Mouse (Mus musculus) forebrain, postnatal 0 days (tissue): Measurements from ENCODE around the gene Olfr640. TPM values are rescaled to one million over a fixed set of nuclear protein-coding genes. Genes with fewer than 3 reads are reported as not detected.

ENCODE experiments used
- ATAC-seq: fragments of 200-750 bp; cut with Nextera tagmentation; 2 replicates; pipeline ENCODE4 v1.8.0; 2017; ENCODE audit warnings: mild to moderate bottlenecking, moderate library complexity
- DNase-seq: peaks from one replicate; pipeline ENCODE4 v3.0.0-alpha.2; 2015
- H3K27ac ChIP-seq: fragments of 300-500 bp; sonication (generic); 2 replicates; pipeline ENCODE4 v1.5.1; 2014; ENCODE audit warnings: low read depth, mild to moderate bottlenecking, antibody characterized with exemption, low read length, moderate library complexity, mixed read lengths
- H3K27me3 ChIP-seq: fragments of 300-500 bp; sonication (generic); 2 replicates; pipeline ENCODE4 v1.6.1; 2014; ENCODE audit warnings: mild to moderate bottlenecking, low read length, mixed read lengths; ENCODE audit not compliant: insufficient read depth
- H3K36me3 ChIP-seq: fragments of 300-500 bp; sonication (generic); 2 replicates; pipeline ENCODE4 v1.6.1; 2014; ENCODE audit warnings: mild to moderate bottlenecking, moderate library complexity; ENCODE audit not compliant: insufficient read depth
- H3K4me1 ChIP-seq: fragments of 300-500 bp; sonication (generic); 2 replicates; pipeline ENCODE4 v1.6.1; 2014; ENCODE audit warnings: antibody characterized with exemption; ENCODE audit not compliant: insufficient read depth
- H3K4me2 ChIP-seq: fragments of 300-500 bp; sonication (generic); 2 replicates; pipeline ENCODE4 v1.6.1; 2014; ENCODE audit warnings: low read depth, mild to moderate bottlenecking, moderate library complexity
- H3K4me3 ChIP-seq: fragments of 300-500 bp; sonication (generic); 2 replicates; pipeline ENCODE4 v1.5.1; 2014; ENCODE audit warnings: low read depth, low read length, mixed read lengths
- H3K9ac ChIP-seq: fragments of 300-500 bp; sonication (generic); 2 replicates; pipeline ENCODE4 v1.6.1; 2014; ENCODE audit warnings: mild to moderate bottlenecking
- H3K9me3 ChIP-seq: fragments of 300-500 bp; sonication (generic); 2 replicates; pipeline ENCODE4 v1.6.1; 2016; ENCODE audit warnings: low read length
- CTCF ChIP-seq: sonication (generic); IDR thresholded peaks from 2 replicates; pipeline ENCODE4 v1.5.1; 2016; ENCODE audit warnings: antibody characterized with exemption, control low read depth, low read depth
- WGBS: fragments of 180-500 bp; shearing (Covaris S2); extraction: QIAGEN DNeasy Blood & Tissue Kit; methylation state at CpG from one replicate; pipeline ENCODE4 v1.1.7; 2014; 5-methylcytosine and 5-hydroxymethylcytosine counted together
- polyA plus RNA-seq: library from polyadenylated mRNA; unstranded; fragments of >200 nt; fragmentation: Nextera tagmentation; extraction: Ambion mirVana; gene quantifications from 2 replicates; pipeline ENCODE4 v1.2.1, GENCODE M21; 2015
- total RNA-seq: library from RNA; depleted of rRNA; stranded (reverse); fragments of >200 nt; gene quantifications from 2 replicates; pipeline ENCODE4 v1.2.3, GENCODE M21; 2014; rRNA removed

Gene Olfr640
- total and polyA plus RNA-seq, 2 experiments from 2014 or later = 0.57 TPM; not detected in 1

GRCm38 (mm10) chr7:104026978-104027377 is 1.6 kb upstream of the Olfr640 start:
- DNase-seq = no peak
- ATAC-seq = no peak
- H3K4me1 ChIP-seq = no peaks in the 10 kb centered on the region
- H3K27ac ChIP-seq = no peak overlapping the region
- 83% methylated on average over 3 of the region's 3 CpGs for WGBS
- no peak overlapping the region for H3K4me3 ChIP-seq
- H3K36me3 ChIP-seq = no peaks in the 10 kb centered on the region
- no peak overlapping the region for H3K9ac ChIP-seq
- no peaks in the 10 kb centered on the region for H3K9me3 ChIP-seq
- H3K4me2 ChIP-seq = no peak overlapping the region
- no peaks in the 10 kb centered on the region for H3K27me3 ChIP-seq
- TF ChIP-seq CTCF = no peak

DNA sequence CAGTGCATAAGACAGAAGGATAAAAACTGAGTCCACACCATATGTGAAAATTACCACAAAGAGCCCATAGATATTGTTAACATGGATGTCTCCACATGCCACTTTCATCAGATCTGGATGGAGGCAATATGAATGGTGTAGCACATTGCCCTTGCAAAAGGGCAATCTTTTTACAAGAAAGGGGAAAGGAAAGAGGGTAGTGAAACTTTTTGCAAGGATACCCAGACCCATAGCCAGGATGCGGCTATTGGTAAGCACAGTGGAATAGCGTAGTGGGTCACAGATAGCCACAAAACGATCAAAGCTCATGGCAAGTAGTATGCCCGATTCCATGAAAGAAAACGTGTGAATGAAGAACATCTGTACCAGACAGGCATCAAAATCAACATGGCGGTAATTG is 3.7 kb downstream of the Olfr640 start:
- DNase-seq (no peak), ATAC-seq (no peak)
- Histone ChIP-seq H3K4me3 (no peak overlapping the region), H3K9ac (no peak overlapping the region), H3K36me3 (no peaks in the 10 kb centered on the region), H3K27ac (no peak overlapping the region), H3K4me2 (no peak overlapping the region), H3K27me3 (no peaks in the 10 kb centered on the region), H3K9me3 (no peaks in the 10 kb centered on the region), H3K4me1 (no peaks in the 10 kb centered on the region)
- WGBS = 90% methylated on average over 6 of the region's 6 CpGs
- no peak for TF ChIP-seq CTCF

DNA sequence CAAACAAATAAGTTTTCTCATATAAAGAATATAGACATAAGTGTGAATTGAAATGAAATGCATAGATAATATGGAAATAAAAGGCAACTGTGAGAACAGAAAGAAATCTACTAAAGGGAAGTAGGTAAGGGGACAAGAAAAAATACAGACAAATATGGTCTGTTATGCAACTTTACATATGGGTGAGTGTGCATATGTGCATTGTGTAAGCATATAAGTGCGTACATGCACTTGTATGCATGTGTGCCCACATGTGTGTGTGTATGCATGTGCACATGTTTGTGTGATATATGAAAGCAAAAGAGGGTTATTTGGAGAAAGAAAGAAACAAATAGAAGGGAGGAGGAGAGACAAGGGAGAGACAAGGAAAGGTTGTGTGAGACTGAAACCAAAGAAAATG is 6.4 kb downstream of the Olfr640 start:
- H3K4me3 ChIP-seq = no peak overlapping the region
- WGBS = 78% methylated on average over 1 of the region's 1 CpGs
- ATAC-seq (no peak), DNase-seq (no peak)
- H3K9me3 ChIP-seq = no peaks in the 10 kb centered on the region
- no peaks in the 10 kb centered on the region for H3K4me1 ChIP-seq
- H3K27me3 ChIP-seq = no peaks in the 10 kb centered on the region
- H3K9ac ChIP-seq = no peak overlapping the region
- no peak for TF ChIP-seq CTCF
- H3K4me2 ChIP-seq = no peak overlapping the region
- H3K36me3 ChIP-seq = no peaks in the 10 kb centered on the region
- H3K27ac ChIP-seq = no peak overlapping the region

- ATAC-seq (no peak), DNase-seq (no peak)
- H3K9ac ChIP-seq = no peak within 1 kb of the TSS
- H3K27me3 ChIP-seq = no peaks in the 10 kb centered on the region
- H3K4me3 ChIP-seq = no peak within 1 kb of the TSS
- no peaks in the 10 kb centered on the region for H3K4me1 ChIP-seq
- H3K27ac ChIP-seq = no peak within 1 kb of the TSS
- no peak within 1 kb of the TSS for H3K4me2 ChIP-seq
- no peak for TF ChIP-seq CTCF
- H3K9me3 ChIP-seq = no peaks in the 10 kb centered on the region
- no peaks in the 10 kb centered on the region for H3K36me3 ChIP-seq
Observed at GRCm38 (mm10) chr7:104017203-104017602, 8.2 kb downstream of the Olfr640 start, which contains the start of gene Olfr639. TSS of gene Olfr639 (minus strand) at chr7:104017303.

- Histone ChIP-seq H3K4me1 (no peaks in the 10 kb centered on the region), H3K4me3 (no peak overlapping the region), H3K9ac (no peak overlapping the region), H3K27ac (no peak overlapping the region), H3K4me2 (no peak overlapping the region), H3K9me3 (no peaks in the 10 kb centered on the region), H3K27me3 (no peaks in the 10 kb centered on the region), H3K36me3 (no peaks in the 10 kb centered on the region)
- no peak for ATAC-seq
- TF ChIP-seq CTCF = no peak
- no peak for DNase-seq
Observed at GRCm38 (mm10) chr7:103999124-103999523, 26.2 kb downstream of the Olfr640 start.

GRCm38 (mm10) chr7:103998446-103998845 is 26.9 kb downstream of the Olfr640 start, which contains the start of gene Olfr638:
TSS of gene Olfr638 (plus strand) at chr7:103998746.
- Histone ChIP-seq H3K9me3 (no peaks in the 10 kb centered on the region), H3K9ac (no peak within 1 kb of the TSS), H3K27me3 (no peaks in the 10 kb centered on the region), H3K4me3 (no peak within 1 kb of the TSS), H3K27ac (no peak within 1 kb of the TSS), H3K4me1 (no peaks in the 10 kb centered on the region), H3K4me2 (no peak within 1 kb of the TSS), H3K36me3 (no peaks in the 10 kb centered on the region)
- DNase-seq = no peak
- ATAC-seq = no peak
- TF ChIP-seq CTCF = no peak

- ATAC-seq = no peak
- H3K36me3 ChIP-seq = no peaks in the 10 kb centered on the region
- no peak for TF ChIP-seq CTCF
- no peak overlapping the region for H3K27ac ChIP-seq
- 65% methylated on average over 1 of the region's 1 CpGs for WGBS
- no peak overlapping the region for H3K9ac ChIP-seq
- no peaks in the 10 kb centered on the region for H3K9me3 ChIP-seq
- DNase-seq = no peak
- no peaks in the 10 kb centered on the region for H3K27me3 ChIP-seq
- H3K4me2 ChIP-seq = no peak overlapping the region
- no peak overlapping the region for H3K4me3 ChIP-seq
- no peaks in the 10 kb centered on the region for H3K4me1 ChIP-seq
Observed at GRCm38 (mm10) chr7:103971782-103972181, 53.6 kb downstream of the Olfr640 start.

GRCm38 (mm10) chr7:103970852-103971251 is 54.5 kb downstream of the Olfr640 start, which contains the start of gene Olfr635:
TSS of gene Olfr635 (plus strand) at chr7:103971152.
- Histone ChIP-seq H3K4me1 (no peaks in the 10 kb centered on the region), H3K9me3 (no peaks in the 10 kb centered on the region), H3K27me3 (no peaks in the 10 kb centered on the region), H3K4me3 (no peak within 1 kb of the TSS), H3K4me2 (no peak within 1 kb of the TSS), H3K9ac (no peak within 1 kb of the TSS), H3K36me3 (no peaks in the 10 kb centered on the region), H3K27ac (no peak within 1 kb of the TSS)
- DNase-seq (no peak), ATAC-seq (no peak)
- TF ChIP-seq CTCF = no peak
- WGBS = 78% methylated on average over 1 of the region's 1 CpGs

Other genes with a start within 250 kb of the Olfr640 start
Only the 30 nearest of the 31 such genes appear.
- gene Olfr67, start 233.8 kb downstream of the Olfr640 start, total RNA-seq = not detected in 2 replicates
- not detected in 2 replicates for gene Olfr67, start 233.8 kb downstream of the Olfr640 start, polyA plus RNA-seq
- 105 and 224 TPM in 2 replicates for gene Hbb-bt, start 211.6 kb downstream of the Olfr640 start, total RNA-seq
- gene Hbb-bt, start 211.6 kb downstream of the Olfr640 start, polyA plus RNA-seq = 190 and 259 TPM in 2 replicates
- 815 and 1,167 TPM in 2 replicates for gene Hbb-bs, start 197.5 kb downstream of the Olfr640 start, total RNA-seq
- 757 and 1,200 TPM in 2 replicates for gene Hbb-bs, start 197.5 kb downstream of the Olfr640 start, polyA plus RNA-seq
- gene Hbb-bh2, start 185.1 kb downstream of the Olfr640 start, total RNA-seq = not detected in 2 replicates
- not detected in 2 replicates for gene Hbb-bh2, start 185.1 kb downstream of the Olfr640 start, polyA plus RNA-seq
- gene Hbb-bh1, start 182.4 kb downstream of the Olfr640 start, total RNA-seq = not detected in 2 replicates
- not detected in 2 replicates for gene Hbb-bh1, start 182.4 kb downstream of the Olfr640 start, polyA plus RNA-seq
- 1.0 TPM in 1 of 2 replicates, not detected in the other for gene Hbb-y, start 172.4 kb downstream of the Olfr640 start, total RNA-seq
- 0.87 and 1.3 TPM in 2 replicates for gene Hbb-y, start 172.4 kb downstream of the Olfr640 start, polyA plus RNA-seq
- gene Olfr66, start 139.3 kb downstream of the Olfr640 start, total RNA-seq = not detected in 2 replicates
- gene Olfr66, start 139.3 kb downstream of the Olfr640 start, polyA plus RNA-seq = not detected in 2 replicates
- gene Olfr64, start 131.1 kb downstream of the Olfr640 start, total RNA-seq = not detected in 2 replicates
- gene Olfr64, start 131.1 kb downstream of the Olfr640 start, polyA plus RNA-seq = not detected in 2 replicates
- not detected in 2 replicates for gene Olfr65, start 122.1 kb downstream of the Olfr640 start, total RNA-seq
- not detected in 2 replicates for gene Olfr65, start 122.1 kb downstream of the Olfr640 start, polyA plus RNA-seq
- gene Olfr631, start 96.7 kb downstream of the Olfr640 start, total RNA-seq = not detected in 2 replicates
- not detected in 2 replicates for gene Olfr631, start 96.7 kb downstream of the Olfr640 start, polyA plus RNA-seq
- not detected in 2 replicates for gene Olfr632, start 91.2 kb downstream of the Olfr640 start, total RNA-seq
- gene Olfr632, start 91.2 kb downstream of the Olfr640 start, polyA plus RNA-seq = not detected in 2 replicates
- gene Olfr633, start 81.1 kb downstream of the Olfr640 start, total RNA-seq = not detected in 2 replicates
- not detected in 2 replicates for gene Olfr633, start 81.1 kb downstream of the Olfr640 start, polyA plus RNA-seq
- not detected in 2 replicates for gene Olfr635, start 54.4 kb downstream of the Olfr640 start, total RNA-seq
- gene Olfr635, start 54.4 kb downstream of the Olfr640 start, polyA plus RNA-seq = not detected in 2 replicates
- gene Olfr638, start 26.8 kb downstream of the Olfr640 start, total RNA-seq = not detected in 2 replicates
- not detected in 2 replicates for gene Olfr638, start 26.8 kb downstream of the Olfr640 start, polyA plus RNA-seq
- not detected in 2 replicates for gene Olfr639, start 8.3 kb downstream of the Olfr640 start, total RNA-seq
- gene Olfr639, start 8.3 kb downstream of the Olfr640 start, polyA plus RNA-seq = not detected in 2 replicates
- gene Olfr641, start 9.9 kb upstream of the Olfr640 start, total RNA-seq = not detected in 2 replicates
- not detected in 2 replicates for gene Olfr641, start 9.9 kb upstream of the Olfr640 start, polyA plus RNA-seq
- not detected in 2 replicates for gene Olfr642, start 27.1 kb upstream of the Olfr640 start, total RNA-seq
- gene Olfr642, start 27.1 kb upstream of the Olfr640 start, polyA plus RNA-seq = not detected in 2 replicates
- not detected in 2 replicates for gene 4930516K23Rik, start 35.9 kb upstream of the Olfr640 start, total RNA-seq
- gene 4930516K23Rik, start 35.9 kb upstream of the Olfr640 start, polyA plus RNA-seq = not detected in 2 replicates
- not detected in 2 replicates for gene Olfr644, start 46.3 kb upstream of the Olfr640 start, total RNA-seq
- gene Olfr644, start 46.3 kb upstream of the Olfr640 start, polyA plus RNA-seq = not detected in 2 replicates
- not detected in 2 replicates for gene Olfr645, start 59.9 kb upstream of the Olfr640 start, total RNA-seq
- gene Olfr645, start 59.9 kb upstream of the Olfr640 start, polyA plus RNA-seq = not detected in 2 replicates
- not detected in 2 replicates for gene Olfr646, start 79.3 kb upstream of the Olfr640 start, total RNA-seq
- not detected in 2 replicates for gene Olfr646, start 79.3 kb upstream of the Olfr640 start, polyA plus RNA-seq
- gene Ubqln5, start 104.3 kb upstream of the Olfr640 start, total RNA-seq = not detected in 2 replicates
- not detected in 2 replicates for gene Ubqln5, start 104.3 kb upstream of the Olfr640 start, polyA plus RNA-seq
- gene Olfr643, start 111.8 kb upstream of the Olfr640 start, total RNA-seq = not detected in 2 replicates
- gene Olfr643, start 111.8 kb upstream of the Olfr640 start, polyA plus RNA-seq = not detected in 2 replicates
- gene Ubqln3, start 117.7 kb upstream of the Olfr640 start, total RNA-seq = not detected in 2 replicates
- gene Ubqln3, start 117.7 kb upstream of the Olfr640 start, polyA plus RNA-seq = not detected in 2 replicates
- gene Ubqlnl, start 125.0 kb upstream of the Olfr640 start, total RNA-seq = not detected in 2 replicates
- not detected in 2 replicates for gene Ubqlnl, start 125.0 kb upstream of the Olfr640 start, polyA plus RNA-seq
- gene Olfm5, start 139.3 kb upstream of the Olfr640 start, total RNA-seq = not detected in 2 replicates
- gene Olfm5, start 139.3 kb upstream of the Olfr640 start, polyA plus RNA-seq = 0.10 TPM in 1 of 2 replicates, not detected in the other
- not detected in 2 replicates for gene Olfr648, start 157.8 kb upstream of the Olfr640 start, total RNA-seq
- gene Olfr648, start 157.8 kb upstream of the Olfr640 start, polyA plus RNA-seq = 0.24 and 0.28 TPM in 2 replicates
- not detected in 2 replicates for gene Olfr649, start 170.4 kb upstream of the Olfr640 start, total RNA-seq
- not detected in 2 replicates for gene Olfr649, start 170.4 kb upstream of the Olfr640 start, polyA plus RNA-seq
- 0.23 and 0.38 TPM in 2 replicates for gene Trim6, start 193.2 kb upstream of the Olfr640 start, total RNA-seq
- gene Trim6, start 193.2 kb upstream of the Olfr640 start, polyA plus RNA-seq = 0.21 and 0.34 TPM in 2 replicates
- gene Trim34a, start 218.9 kb upstream of the Olfr640 start, total RNA-seq = 1.8 and 1.9 TPM in 2 replicates
- gene Trim34a, start 218.9 kb upstream of the Olfr640 start, polyA plus RNA-seq = 0.77 and 1.1 TPM in 2 replicates